Mouse (Mus musculus) leukemia stem cell, adult 10-12 weeks (primary cell): ENCODE data around the gene Mpped1. TPM values are rescaled to one million over a fixed set of nuclear protein-coding genes. Genes with fewer than 3 reads are reported as not detected.

Source experiments
- polyA plus RNA-seq: library from polyadenylated mRNA; stranded (reverse); fragments of >175 nt; gene quantifications from 2 replicates; pipeline ENCODE4 v1.2.3, GENCODE M21; 2012; ENCODE audit warnings: low replicate concordance

Gene Mpped1
- polyA plus RNA-seq = not detected in 2 replicates

GRCm38 (mm10) chr15:83779387-83779786 lies at the start of gene Mpped1:
TSS of gene Mpped1 (plus strand) at chr15:83779467.

Other genes with a start within 250 kb of the Mpped1 start
- gene Tspo, start 215.9 kb upstream of the Mpped1 start, polyA plus RNA-seq = 183 and 196 TPM in 2 replicates
- 38.7 and 49.2 TPM in 2 replicates for gene Mcat, start 215.7 kb upstream of the Mpped1 start, polyA plus RNA-seq
- 116 and 422 TPM in 2 replicates for gene Ttll12, start 184.3 kb upstream of the Mpped1 start, polyA plus RNA-seq
- 0.09 and 0.57 TPM in 2 replicates for gene Scube1, start 54.4 kb upstream of the Mpped1 start, polyA plus RNA-seq